Mouse (Mus musculus): ENCODE data around the gene Gm35315.

Gm35315 gene

GRCm38 (mm10) chr5:110094030-110094846 is at the start of gene Gm35315:
Gene Gm35315 (minus strand): TSS chr5:110094420.
- under 1% methylated on average over 25 of the region's 25 CpGs for WGBS

- 81% methylated on average over 5 of the region's 5 CpGs for WGBS
Measured at GRCm38 (mm10) chr5:110143007-110143406, 48.8 kb upstream of the Gm35315 start.

- 90% methylated on average over 2 of the region's 2 CpGs for WGBS
Measured at GRCm38 (mm10) chr5:110142309-110142708, 48.1 kb upstream of the Gm35315 start.

GRCm38 (mm10) chr5:110140424-110140823 is 46.2 kb upstream of the Gm35315 start:
- 92% methylated on average over 7 of the region's 7 CpGs for WGBS

- 92% methylated on average over 3 of the region's 3 CpGs for WGBS
Measured at GRCm38 (mm10) chr5:110139325-110139724, 45.1 kb upstream of the Gm35315 start.

GRCm38 (mm10) chr5:110137816-110138215 is 43.6 kb upstream of the Gm35315 start:
- over 99% methylated on average over 3 of the region's 3 CpGs for WGBS

GRCm38 (mm10) chr5:110136087-110136464 is 41.9 kb upstream of the Gm35315 start:
- 3% methylated on average over 18 of the region's 18 CpGs for WGBS

- 1% methylated on average over 46 of the region's 46 CpGs for WGBS
Measured at GRCm38 (mm10) chr5:110135293-110136086, 41.3 kb upstream of the Gm35315 start, which contains the start of gene Chfr. Gene Chfr (plus strand): TSS chr5:110135842.

- WGBS = 91% methylated on average over 3 of the region's 3 CpGs
Measured at GRCm38 (mm10) chr5:110122380-110122779, 28.2 kb upstream of the Gm35315 start.

GRCm38 (mm10) chr5:110109991-110110441 is 15.8 kb upstream of the Gm35315 start, which contains the start of gene Zfp605:
Gene Zfp605 (plus strand): TSS chr5:110110092.
- under 1% methylated on average over 12 of the region's 12 CpGs for WGBS

- 0% methylated on average over 7 of the region's 7 CpGs for WGBS
Measured at GRCm38 (mm10) chr5:110108305-110108628, 14.0 kb upstream of the Gm35315 start.

GRCm38 (mm10) chr5:110107581-110108304 is 13.5 kb upstream of the Gm35315 start, which contains the start of gene Gtpbp6:
Gene Gtpbp6 (minus strand): TSS chr5:110108197.
- under 1% methylated on average over 70 of the region's 71 CpGs for WGBS

- 15% methylated on average over 41 of the region's 41 CpGs for WGBS
Measured at GRCm38 (mm10) chr5:110106901-110107564, 12.8 kb upstream of the Gm35315 start.

GRCm38 (mm10) chr5:110106140-110106871 is 12.1 kb upstream of the Gm35315 start:
- 89% methylated on average over 26 of the region's 26 CpGs for WGBS

GRCm38 (mm10) chr5:110104616-110105380 is 10.6 kb upstream of the Gm35315 start:
- 95% methylated on average over 36 of the region's 36 CpGs for WGBS

- WGBS = 88% methylated on average over 27 of the region's 27 CpGs
Measured at GRCm38 (mm10) chr5:110103901-110104615, 9.8 kb upstream of the Gm35315 start.

GRCm38 (mm10) chr5:110102853-110103625 is 8.8 kb upstream of the Gm35315 start:
- WGBS = 81% methylated on average over 19 of the region's 19 CpGs

GRCm38 (mm10) chr5:110102429-110102828 is 8.2 kb upstream of the Gm35315 start:
- WGBS = 88% methylated on average over 13 of the region's 13 CpGs
